Mouse (Mus musculus): ENCODE results near the gene Hoxd4. TPM values are rescaled to one million over a fixed set of nuclear protein-coding genes. Genes with fewer than 3 reads are reported as not detected.

Hoxd4 gene
- polyA plus RNA-seq, 1 experiment, result 6.7 TPM

DNA sequence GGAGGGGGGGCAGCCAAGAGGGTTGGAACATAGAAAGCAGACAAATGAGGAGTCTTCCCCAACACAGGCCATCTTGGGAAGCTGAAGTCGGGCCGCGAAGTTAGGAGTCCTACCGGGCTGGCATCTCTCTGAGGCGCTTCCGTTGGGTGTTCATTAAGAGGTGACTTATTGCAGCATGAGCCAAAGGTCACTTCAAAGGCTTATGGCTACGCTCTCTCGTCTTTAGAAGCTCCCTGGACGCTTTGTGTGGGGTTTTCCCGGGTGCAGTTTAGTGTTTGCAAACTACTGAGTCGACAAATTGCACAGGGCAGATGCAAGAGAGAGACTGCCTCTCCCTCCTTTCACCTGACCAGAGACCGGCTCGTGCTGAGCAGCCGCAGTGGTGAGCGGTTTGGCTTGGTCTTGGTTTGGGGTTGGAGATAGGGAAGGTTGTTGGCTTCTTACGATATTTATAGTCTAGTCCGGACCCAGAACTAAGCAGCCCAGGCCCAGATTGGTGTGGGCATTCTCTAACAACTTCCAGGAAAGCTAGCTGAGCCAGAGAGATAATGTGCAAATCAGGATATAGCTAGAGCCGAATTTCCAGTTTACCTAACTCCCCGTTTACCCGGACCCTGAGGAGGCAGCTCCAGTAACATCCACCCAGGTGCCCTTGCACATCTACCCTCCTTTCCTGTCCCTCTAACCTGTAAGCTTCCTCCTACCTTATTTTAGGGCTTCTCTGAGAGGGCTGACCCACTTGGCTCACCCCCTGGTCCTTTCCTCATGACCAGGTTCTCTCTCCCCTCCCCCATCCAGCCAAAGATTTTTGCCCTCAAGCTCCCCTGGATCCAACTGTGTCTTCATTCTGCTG, 27.1 kb downstream of the Hoxd4 start:
- Histone ChIP-seq H3K4me1 (ENCODE audit: control insufficient read depth, insufficient read depth, low read length) (no peaks in the 10 kb centered on the region), H3K27ac (ENCODE audit: insufficient read depth, low read length) (no peak overlapping the region), H3K4me3 (ENCODE audit: insufficient read depth, low read length) (no peak overlapping the region)
- TF ChIP-seq CTCF (IDR thresholded peaks at IDR 0.05; ENCODE audit: borderline replicate concordance, insufficient read depth, low read length), result no peak
- TF ChIP-seq POLR2A (IDR thresholded peaks at IDR 0.05; ENCODE audit: low read depth, low read length), result no peak

DNA sequence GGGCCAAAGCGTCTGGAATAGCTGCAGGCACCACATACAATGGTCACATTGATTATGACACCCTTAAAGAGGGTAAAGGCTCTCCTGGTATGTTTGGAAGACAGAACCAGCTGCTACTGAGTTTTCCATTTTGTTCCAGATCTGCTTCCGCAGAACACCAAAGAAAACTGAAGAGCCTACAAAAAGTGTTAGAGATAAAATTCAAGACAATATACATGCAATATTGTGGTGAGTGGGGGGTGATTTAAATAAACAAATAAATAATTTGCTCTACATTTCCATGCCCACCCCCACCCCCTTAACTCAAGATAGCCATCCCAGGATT, 27.7 kb downstream of the Hoxd4 start:
- H3K4me1 ChIP-seq (ENCODE audit: control insufficient read depth, insufficient read depth, low read length), result no peaks in the 10 kb centered on the region
- no peak overlapping the region for H3K4me3 ChIP-seq (ENCODE audit: insufficient read depth, low read length)
- TF ChIP-seq CTCF (IDR thresholded peaks at IDR 0.05; ENCODE audit: borderline replicate concordance, insufficient read depth, low read length) (no peak), POLR2A (IDR thresholded peaks at IDR 0.05; ENCODE audit: low read depth, low read length) (no peak)
- H3K27ac ChIP-seq (ENCODE audit: insufficient read depth, low read length), result no peak overlapping the region

DNA sequence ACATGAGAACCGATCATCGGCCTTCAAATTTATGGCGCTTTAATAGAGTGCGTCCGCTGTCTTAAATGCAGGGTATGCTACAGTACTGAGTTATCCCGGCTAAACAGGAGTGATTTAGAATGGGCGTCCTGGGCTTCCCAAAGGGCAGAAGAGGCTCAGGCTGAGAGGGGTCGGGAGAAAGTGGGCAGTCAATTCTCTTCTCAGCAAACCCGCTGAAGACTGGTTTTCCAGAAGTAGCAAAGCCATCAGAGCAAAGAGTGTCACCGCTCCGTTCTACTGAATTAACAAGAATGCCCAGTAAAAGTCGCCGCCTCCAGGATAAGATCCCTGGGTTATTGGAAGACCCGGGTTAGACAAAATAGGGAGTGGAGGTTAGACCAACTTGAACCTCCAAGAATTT, 28.1 kb downstream of the Hoxd4 start:
- Histone ChIP-seq H3K27ac (ENCODE audit: insufficient read depth, low read length) (no peak overlapping the region), H3K4me1 (ENCODE audit: control insufficient read depth, insufficient read depth, low read length) (no peaks in the 10 kb centered on the region), H3K4me3 (ENCODE audit: insufficient read depth, low read length) (no peak overlapping the region)
- TF ChIP-seq CTCF (IDR thresholded peaks at IDR 0.05; ENCODE audit: borderline replicate concordance, insufficient read depth, low read length), result no peak
- TF ChIP-seq POLR2A (IDR thresholded peaks at IDR 0.05; ENCODE audit: low read depth, low read length), result no peak; the same call in 1 of the 2 replicates

DNA sequence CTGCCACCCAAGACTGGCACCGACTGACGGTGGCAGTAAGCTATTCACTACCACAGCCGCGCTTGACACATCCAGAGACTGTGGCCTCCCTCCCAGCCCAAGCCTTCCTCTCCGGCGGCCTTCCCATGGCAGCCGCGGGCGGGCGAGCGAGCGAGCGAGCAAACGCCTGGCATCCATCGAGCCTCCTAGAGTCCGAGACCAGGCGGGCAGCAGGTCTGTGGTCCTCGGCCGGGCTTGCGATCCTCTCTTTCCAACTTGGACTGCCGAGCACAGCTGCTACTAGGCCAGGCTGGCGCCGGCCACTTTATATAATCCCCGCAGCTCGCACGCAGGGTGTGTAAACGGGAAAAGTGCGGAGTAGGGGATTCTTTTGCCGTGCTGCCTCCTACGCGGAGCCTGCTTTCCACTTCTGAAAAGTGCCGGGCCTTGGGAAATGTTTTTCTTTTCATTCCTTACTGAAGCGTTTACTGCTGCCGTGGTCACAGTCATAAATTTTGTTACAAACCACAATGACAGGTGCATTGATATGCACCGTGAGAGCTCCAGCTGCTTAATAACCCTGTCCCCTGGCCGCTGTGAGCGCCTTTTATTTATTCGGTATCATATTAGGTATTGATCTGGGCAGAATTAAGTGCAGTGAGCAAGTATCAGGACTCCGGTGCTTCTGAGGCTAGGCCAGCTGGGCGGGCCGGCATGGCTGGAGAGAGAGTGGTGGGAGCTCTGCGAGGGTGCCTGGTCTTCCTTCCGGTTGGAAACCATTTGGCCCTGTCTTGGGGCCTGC, 28.8 kb downstream of the Hoxd4 start:
- no peak; the same call in 1 of the 2 replicates for TF ChIP-seq POLR2A (IDR thresholded peaks at IDR 0.05; ENCODE audit: low read depth, low read length)
- TF ChIP-seq CTCF (IDR thresholded peaks at IDR 0.05; ENCODE audit: borderline replicate concordance, insufficient read depth, low read length), result no peak
- Histone ChIP-seq H3K4me1 (ENCODE audit: control insufficient read depth, insufficient read depth, low read length) (no peaks in the 10 kb centered on the region), H3K27ac (ENCODE audit: insufficient read depth, low read length) (no peak overlapping the region; the same call in 1 of the 2 replicates), H3K4me3 (ENCODE audit: insufficient read depth, low read length) (0 out of 2 replicates have a peak overlapping the region, but pooled peaks have one; percentile 8)

DNA sequence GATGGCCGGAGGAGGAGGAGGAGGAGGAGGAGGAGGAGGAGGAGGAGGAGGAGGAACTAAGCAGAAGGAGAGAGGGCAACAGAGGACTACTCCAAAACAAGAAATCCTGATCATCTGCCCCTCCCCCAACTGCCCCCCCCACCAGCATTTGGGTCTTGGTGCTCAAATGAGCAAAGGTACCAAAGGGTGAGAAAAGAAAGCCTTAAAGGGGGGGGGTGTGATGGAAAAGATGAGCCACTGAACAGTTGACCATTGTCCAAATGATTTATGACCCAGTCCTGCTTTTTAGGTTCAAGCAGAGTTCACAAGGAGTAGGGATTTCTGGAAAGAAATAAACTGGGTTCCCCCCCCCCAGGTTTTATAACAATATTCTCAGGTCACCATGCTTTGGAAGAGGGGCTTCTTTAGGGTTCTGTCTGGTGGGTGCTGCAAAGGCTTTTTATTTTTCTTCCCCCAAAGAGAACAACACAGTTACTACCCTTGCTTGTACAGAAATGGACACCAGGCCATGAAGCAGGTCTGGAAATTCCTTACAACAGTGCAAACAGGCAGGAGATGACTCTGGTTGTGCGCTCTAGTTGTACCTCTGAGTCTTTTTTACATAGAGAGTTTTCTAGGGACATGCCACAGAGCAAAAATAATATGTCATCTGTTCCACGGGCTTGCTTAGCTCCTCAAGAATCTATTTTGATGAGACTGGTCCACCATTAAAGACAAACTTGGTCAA, 29.7 kb downstream of the Hoxd4 start:
- Histone ChIP-seq H3K27ac (ENCODE audit: insufficient read depth, low read length) (no peak overlapping the region), H3K4me1 (ENCODE audit: control insufficient read depth, insufficient read depth, low read length) (no peaks in the 10 kb centered on the region), H3K4me3 (ENCODE audit: insufficient read depth, low read length) (no peak overlapping the region)
- TF ChIP-seq CTCF (IDR thresholded peaks at IDR 0.05; ENCODE audit: borderline replicate concordance, insufficient read depth, low read length) (no peak), POLR2A (IDR thresholded peaks at IDR 0.05; ENCODE audit: low read depth, low read length) (no peak)

DNA sequence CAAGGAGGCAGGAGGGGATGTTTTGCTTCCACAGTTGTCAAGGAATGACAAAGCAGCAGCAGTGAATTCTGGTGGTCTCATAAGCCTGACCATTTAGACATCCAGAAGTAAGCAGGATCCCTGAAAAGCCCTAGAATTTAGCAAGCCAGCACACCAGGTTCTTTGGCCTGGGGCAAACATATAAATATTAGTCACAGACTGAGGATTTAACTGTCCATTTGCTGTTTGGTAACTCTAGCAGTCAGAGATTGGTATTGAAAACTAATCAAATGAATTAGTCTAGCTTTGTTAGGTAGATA, 30.2 kb downstream of the Hoxd4 start:
- Histone ChIP-seq H3K4me1 (ENCODE audit: control insufficient read depth, insufficient read depth, low read length) (no peaks in the 10 kb centered on the region), H3K27ac (ENCODE audit: insufficient read depth, low read length) (no peak overlapping the region)
- TF ChIP-seq CTCF (IDR thresholded peaks at IDR 0.05; ENCODE audit: borderline replicate concordance, insufficient read depth, low read length), result no peak
- no peak for TF ChIP-seq POLR2A (IDR thresholded peaks at IDR 0.05; ENCODE audit: low read depth, low read length)

DNA sequence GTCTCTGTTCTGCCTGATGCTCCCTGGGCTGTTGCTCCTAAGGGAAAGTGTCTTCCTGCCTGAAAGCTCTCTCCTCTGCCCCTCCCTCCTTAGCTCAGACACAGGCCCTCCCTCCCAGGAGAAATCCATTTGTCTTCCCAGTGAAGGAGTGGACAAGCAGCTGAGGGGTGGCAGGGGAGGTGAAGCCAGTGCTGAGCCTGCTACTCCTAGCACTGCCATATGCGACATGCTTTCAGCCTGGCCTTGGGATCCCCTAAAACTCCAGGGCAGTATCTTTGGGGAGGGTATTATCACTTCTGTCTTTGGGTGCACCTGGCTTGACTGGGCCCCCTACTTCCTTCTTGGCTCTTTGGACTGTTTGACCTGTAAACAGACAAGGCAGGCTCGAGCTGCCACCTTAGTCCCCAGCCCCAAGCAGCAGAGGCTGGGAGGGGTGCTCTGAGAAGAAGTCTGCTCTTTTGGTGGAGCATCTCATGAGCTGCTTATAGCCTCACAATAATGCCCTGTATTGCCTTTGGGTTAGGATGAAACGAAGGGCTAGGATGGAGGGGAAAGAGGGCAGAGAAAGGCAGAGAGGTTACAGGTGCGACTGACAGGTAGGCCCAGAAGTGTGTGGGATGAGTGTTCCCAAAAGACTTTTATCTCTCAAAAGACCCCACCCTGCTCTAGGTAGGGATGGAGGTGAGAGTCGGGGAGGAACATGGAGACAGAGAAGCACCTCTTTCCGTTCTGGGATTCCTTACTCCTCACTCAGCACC, 34.0 kb downstream of the Hoxd4 start:
- TF ChIP-seq CTCF (IDR thresholded peaks at IDR 0.05; ENCODE audit: borderline replicate concordance, insufficient read depth, low read length), result no peak
- no peak for TF ChIP-seq POLR2A (IDR thresholded peaks at IDR 0.05; ENCODE audit: low read depth, low read length)
- Histone ChIP-seq H3K4me1 (ENCODE audit: control insufficient read depth, insufficient read depth, low read length) (peaks cover 7% of the 10 kb centered on the region; the same call in 1 of the 2 replicates), H3K27ac (ENCODE audit: insufficient read depth, low read length) (no peak overlapping the region), H3K4me3 (ENCODE audit: insufficient read depth, low read length) (no peak overlapping the region)

More for the DNA sequence above, 30.2 kb downstream of the Hoxd4 start:
- H3K4me3 ChIP-seq (ENCODE audit: insufficient read depth, low read length), result no peak overlapping the region

DNA sequence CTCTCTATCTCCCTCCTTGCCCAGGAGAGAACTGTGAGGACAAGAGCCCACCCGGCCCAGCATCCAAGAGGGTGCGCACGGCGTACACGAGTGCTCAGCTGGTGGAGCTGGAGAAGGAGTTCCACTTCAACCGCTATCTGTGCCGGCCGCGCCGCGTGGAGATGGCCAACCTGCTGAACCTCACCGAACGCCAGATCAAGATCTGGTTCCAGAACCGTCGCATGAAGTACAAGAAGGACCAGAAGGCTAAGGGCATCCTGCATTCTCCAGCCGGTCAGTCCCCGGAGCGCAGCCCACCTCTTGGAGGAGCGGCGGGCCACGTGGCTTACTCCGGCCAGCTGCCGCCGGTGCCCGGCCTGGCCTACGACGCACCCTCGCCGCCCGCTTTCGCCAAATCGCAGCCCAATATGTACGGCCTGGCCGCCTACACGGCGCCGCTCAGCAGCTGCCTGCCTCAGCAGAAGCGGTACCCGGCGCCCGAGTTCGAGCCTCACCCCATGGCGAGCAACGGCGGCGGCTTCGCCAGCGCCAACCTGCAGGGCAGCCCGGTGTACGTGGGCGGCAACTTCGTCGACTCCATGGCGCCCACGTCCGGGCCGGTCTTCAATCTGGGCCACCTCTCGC, 34.7 kb downstream of the Hoxd4 start:
- H3K4me1 ChIP-seq (ENCODE audit: control insufficient read depth, insufficient read depth, low read length), result peaks cover 7% of the 10 kb centered on the region; the same call in 1 of the 2 replicates
- TF ChIP-seq CTCF (IDR thresholded peaks at IDR 0.05; ENCODE audit: borderline replicate concordance, insufficient read depth, low read length) (no peak), POLR2A (IDR thresholded peaks at IDR 0.05; ENCODE audit: low read depth, low read length) (no peak)
- H3K27ac ChIP-seq (ENCODE audit: insufficient read depth, low read length), result no peak overlapping the region
- no peak overlapping the region for H3K4me3 ChIP-seq (ENCODE audit: insufficient read depth, low read length)

DNA sequence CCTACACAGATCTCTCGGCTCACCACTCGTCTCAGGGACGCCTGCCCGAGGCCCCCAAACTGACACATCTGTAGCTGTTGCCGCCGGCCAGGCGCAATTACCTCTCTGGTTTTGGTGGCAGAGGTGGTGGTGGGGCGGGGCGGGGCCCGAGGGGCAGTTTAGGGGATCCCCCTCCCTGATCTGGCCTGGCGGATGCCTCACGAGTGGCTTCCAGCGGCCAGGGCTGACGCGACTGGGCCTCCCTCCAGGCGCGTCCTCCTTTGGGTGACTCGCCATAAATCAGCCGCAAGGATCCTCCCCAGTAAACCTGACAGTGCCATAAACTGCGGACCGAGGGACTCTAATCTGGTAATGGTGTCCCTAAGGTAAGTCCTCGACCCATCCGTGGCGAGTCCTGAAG, 35.3 kb downstream of the Hoxd4 start:
- no peak overlapping the region for H3K27ac ChIP-seq (ENCODE audit: insufficient read depth, low read length)
- TF ChIP-seq CTCF (IDR thresholded peaks at IDR 0.05; ENCODE audit: borderline replicate concordance, insufficient read depth, low read length), result no peak
- no peak for TF ChIP-seq POLR2A (IDR thresholded peaks at IDR 0.05; ENCODE audit: low read depth, low read length)
- H3K4me3 ChIP-seq (ENCODE audit: insufficient read depth, low read length), result no peak overlapping the region; the same call in 1 of the 2 replicates
- H3K4me1 ChIP-seq (ENCODE audit: control insufficient read depth, insufficient read depth, low read length), result peaks cover 7% of the 10 kb centered on the region; the same call in 1 of the 2 replicates
